Mouse (Mus musculus) myocyte (in vitro differentiated cells): ENCODE measurements at regions not wholly inside any gene's neighbourhood (a gene's known extent, or its start where the extent isn't known, plus 50 kb on each side); places are given as distances from the start of the nearest gene placed in this dataset.

Source experiments
- H3K27me3 ChIP-seq: one replicate; pipeline ENCODE4 v1.6.1; 2011; ENCODE audit not compliant: control insufficient read depth, insufficient read depth, insufficient read length
- H3K36me3 ChIP-seq: one replicate; pipeline ENCODE4 v1.6.1; 2011; ENCODE audit not compliant: control insufficient read depth, insufficient read depth
- H3K4me2 ChIP-seq: one replicate; pipeline ENCODE4 v1.6.1; 2011; ENCODE audit warnings: low read depth, control low read depth
- H3K4me3 ChIP-seq: one replicate; pipeline ENCODE4 v1.5.1; 2011; ENCODE audit warnings: mild to moderate bottlenecking, control low read depth, moderate library complexity
- H3K79me2 ChIP-seq: one replicate; pipeline ENCODE4 v1.6.1; 2011; ENCODE audit not compliant: control insufficient read depth, insufficient read depth
- H3ac ChIP-seq: one replicate; pipeline ENCODE4 v1.6.1; 2011; ENCODE audit not compliant: control insufficient read depth, insufficient read length
- CEBPB ChIP-seq: IDR thresholded peaks from 2 replicates; pipeline ENCODE4 v1.6.1; 2011; ENCODE audit warnings: mild to moderate bottlenecking, moderate library complexity; ENCODE audit not compliant: poor library complexity, insufficient read depth, severe bottlenecking
- E2F4 ChIP-seq: IDR thresholded peaks from one replicate; pipeline ENCODE4 v1.6.1; 2011; ENCODE audit warnings: mild to moderate bottlenecking, control low read depth, moderate library complexity; ENCODE audit not compliant: insufficient read depth
- MAX ChIP-seq: IDR thresholded peaks from one replicate; pipeline ENCODE4 v1.6.1; 2011; ENCODE audit warnings: low read depth, mild to moderate bottlenecking, control low read depth
- MYOD1 ChIP-seq, 3 experiments: IDR thresholded peaks; one replicate each; pipeline ENCODE4 v1.6.1; 2011; ENCODE audit warnings: control low read depth in 2 of 3, low read depth in 2 of 3, mild to moderate bottlenecking in 2 of 3, moderate library complexity in 1 of 3; ENCODE audit not compliant: insufficient read length in 2 of 3, control insufficient read depth in 1 of 3
- MYOG ChIP-seq, 3 experiments: IDR thresholded peaks; one replicate each; pipeline ENCODE4 v1.6.1; 2011; ENCODE audit warnings: control low read depth in 2 of 3, low read depth in 2 of 3, mild to moderate bottlenecking in 2 of 3; ENCODE audit not compliant: insufficient read length in 2 of 3, control insufficient read depth in 1 of 3, insufficient read depth in 1 of 3
- POLR2A ChIP-seq: IDR thresholded peaks from one replicate; pipeline ENCODE4 v1.6.1; 2011; ENCODE audit warnings: low read depth, mild to moderate bottlenecking, control low read depth, moderate library complexity; ENCODE audit not compliant: insufficient read length
- POLR2AphosphoS2 ChIP-seq: IDR thresholded peaks from one replicate; pipeline ENCODE4 v1.6.1; 2011; ENCODE audit warnings: low read depth, control low read depth; ENCODE audit not compliant: insufficient read length
- REST ChIP-seq: IDR thresholded peaks from one replicate; pipeline ENCODE4 v1.6.1; 2011; ENCODE audit warnings: mild to moderate bottlenecking, control low read depth, moderate library complexity; ENCODE audit not compliant: insufficient read depth, insufficient read length
- SRF ChIP-seq: IDR thresholded peaks from one replicate; pipeline ENCODE4 v1.6.1; 2011; ENCODE audit warnings: low read depth; ENCODE audit not compliant: control insufficient read depth, insufficient read length
- TCF12 ChIP-seq: IDR thresholded peaks from one replicate; pipeline ENCODE4 v1.6.1; 2011; ENCODE audit warnings: mild to moderate bottlenecking, control low read depth; ENCODE audit not compliant: poor library complexity, insufficient read depth, severe bottlenecking
- TCF3 ChIP-seq: IDR thresholded peaks from one replicate; pipeline ENCODE4 v1.6.1; 2011; ENCODE audit warnings: low read depth, control low read depth; ENCODE audit not compliant: insufficient read length
- USF1 ChIP-seq: IDR thresholded peaks from one replicate; pipeline ENCODE4 v1.6.1; 2011; ENCODE audit warnings: low read depth, mild to moderate bottlenecking, control low read depth, moderate library complexity

GRCm38 (mm10) chr17:50409271-50409670, 99.9 kb upstream of the Plcl2 start:
- no peak overlapping the region for H3K4me2 ChIP-seq
- H3K4me3 ChIP-seq: no peak overlapping the region
- H3K36me3 ChIP-seq: no peaks in the 10 kb centered on the region
- no peak overlapping the region for H3ac ChIP-seq
- no peaks in the 10 kb centered on the region for H3K27me3 ChIP-seq
- H3K79me2 ChIP-seq: no peaks in the 10 kb centered on the region
- no peak for TF ChIP-seq TCF12
- no peak for TF ChIP-seq SRF
- no peak for TF ChIP-seq POLR2AphosphoS2
- TF ChIP-seq POLR2A: no peak
- no peak for TF ChIP-seq USF1
- TF ChIP-seq CEBPB: no peak
- TF ChIP-seq MYOD1 (IDR thresholded peaks at IDR 0.05; ENCODE audit: control insufficient read depth in 1 of 3, insufficient read length in 2 of 3, low read depth in 2 of 3): no peak
- TF ChIP-seq TCF3: no peak
- TF ChIP-seq E2F4: no peak
- no peak for TF ChIP-seq MAX
- TF ChIP-seq REST: no peak
- no peak for TF ChIP-seq MYOG (IDR thresholded peaks at IDR 0.05; ENCODE audit: control insufficient read depth in 1 of 3, insufficient read depth in 1 of 3, insufficient read length in 2 of 3, low read depth in 2 of 3)

- H3ac ChIP-seq: no peak overlapping the region
- no peak for TF ChIP-seq REST
- TF ChIP-seq TCF3: no peak
- TF ChIP-seq SRF: no peak
- TF ChIP-seq POLR2A: no peak
- no peak for TF ChIP-seq MYOD1 (IDR thresholded peaks at IDR 0.05; ENCODE audit: control insufficient read depth in 1 of 3, insufficient read length in 2 of 3, low read depth in 2 of 3)
- no peak for TF ChIP-seq USF1
- TF ChIP-seq CEBPB: no peak
- no peak for TF ChIP-seq MYOG (IDR thresholded peaks at IDR 0.05; ENCODE audit: control insufficient read depth in 1 of 3, insufficient read depth in 1 of 3, insufficient read length in 2 of 3, low read depth in 2 of 3)
- no peak for TF ChIP-seq TCF12
- TF ChIP-seq MAX: no peak
- TF ChIP-seq POLR2AphosphoS2: no peak
- no peak for TF ChIP-seq E2F4
- H3K4me2 ChIP-seq: no peak overlapping the region
- no peak overlapping the region for H3K4me3 ChIP-seq
- no peaks in the 10 kb centered on the region for H3K79me2 ChIP-seq
- H3K36me3 ChIP-seq: no peaks in the 10 kb centered on the region
- H3K27me3 ChIP-seq: no peaks in the 10 kb centered on the region
These were observed 99.3 kb upstream of the Plcl2 start for GRCm38 (mm10) chr17:50409895-50410294.

- no peak for TF ChIP-seq POLR2AphosphoS2
- Histone ChIP-seq H3K36me3 (no peaks in the 10 kb centered on the region), H3ac (no peak overlapping the region), H3K27me3 (no peaks in the 10 kb centered on the region), H3K4me2 (no peak overlapping the region), H3K79me2 (no peaks in the 10 kb centered on the region), H3K4me3 (no peak overlapping the region)
These were observed 98.9 kb upstream of the Plcl2 start for GRCm38 (mm10) chr17:50410296-50410695.

- H3ac ChIP-seq: no peak overlapping the region
- no peaks in the 10 kb centered on the region for H3K27me3 ChIP-seq
- H3K4me2 ChIP-seq: no peak overlapping the region
- no peak overlapping the region for H3K4me3 ChIP-seq
- TF ChIP-seq CEBPB (no peak), REST (no peak), USF1 (no peak), MAX (no peak), E2F4 (no peak), SRF (no peak), POLR2AphosphoS2 (no peak), POLR2A (no peak), MYOG (IDR thresholded peaks at IDR 0.05; ENCODE audit: control insufficient read depth in 1 of 3, insufficient read depth in 1 of 3, insufficient read length in 2 of 3, low read depth in 2 of 3) (no peak), TCF3 (no peak), TCF12 (no peak), MYOD1 (IDR thresholded peaks at IDR 0.05; ENCODE audit: control insufficient read depth in 1 of 3, insufficient read length in 2 of 3, low read depth in 2 of 3) (no peak)
- H3K36me3 ChIP-seq: no peaks in the 10 kb centered on the region
- H3K79me2 ChIP-seq: no peaks in the 10 kb centered on the region
These were observed 96.8 kb upstream of the Plcl2 start for GRCm38 (mm10) chr17:50412446-50412845.

- H3K4me2 ChIP-seq: no peak overlapping the region
- H3K79me2 ChIP-seq: no peaks in the 10 kb centered on the region
- H3K4me3 ChIP-seq: no peak overlapping the region
- H3ac ChIP-seq: no peak overlapping the region
- TF ChIP-seq MYOD1 (IDR thresholded peaks at IDR 0.05; ENCODE audit: control insufficient read depth in 1 of 3, insufficient read length in 2 of 3, low read depth in 2 of 3) (no peak), MAX (no peak), TCF12 (no peak), E2F4 (no peak)
- H3K27me3 ChIP-seq: no peaks in the 10 kb centered on the region
- H3K36me3 ChIP-seq: no peaks in the 10 kb centered on the region
These were observed 95.3 kb upstream of the Plcl2 start for GRCm38 (mm10) chr17:50413916-50414315.
